Mouse (Mus musculus) spleen, embryonic (tissue): Measurements from ENCODE around the gene Phc1.
"Not testable (repeated sequence)": the region's sequence is repeated elsewhere in the genome, so short reads cannot be mapped to it uniquely, and the experiment has no call there.

Experiments
- CTCF ChIA-PET: fragments of 350-600 bp; sonication (Branson Sonifier 250); formaldehyde crosslinking; loops from one replicate; lab custom pipeline; 2022; lab: Charles Lee

The Phc1 gene

GRCm38 (mm10) chr6:122340349-122341000, at the start of gene Phc1:
Gene Phc1 (minus strand): TSS chr6:122340561.
- CTCF ChIA-PET, result interaction anchor here (1.1 kb wide), 1 partner anchor 32 kb away, joined by 3 read pairs; the partner anchor contains the start of gene M6pr

- CTCF ChIA-PET, result not testable (repeated sequence)
Measured at GRCm38 (mm10) chr6:122389986-122390385, 49.6 kb upstream of the Phc1 start.

- CTCF ChIA-PET, result not testable (repeated sequence)
Measured at GRCm38 (mm10) chr6:122387177-122388028, 47.0 kb upstream of the Phc1 start.

GRCm38 (mm10) chr6:122385724-122386123, 45.4 kb upstream of the Phc1 start:
- CTCF ChIA-PET, result no interaction called here

GRCm38 (mm10) chr6:122384886-122385285, 44.5 kb upstream of the Phc1 start:
- CTCF ChIA-PET, result no interaction called here

GRCm38 (mm10) chr6:122383211-122383610, 42.9 kb upstream of the Phc1 start:
- CTCF ChIA-PET, result no interaction called here

GRCm38 (mm10) chr6:122382046-122382445, 41.7 kb upstream of the Phc1 start:
- CTCF ChIA-PET, result no interaction called here

- CTCF ChIA-PET, result interaction anchor here (0.7 kb wide), 1 partner anchor 404 kb away, joined by 3 read pairs; no protein-coding TSS in a partner anchor
Measured at GRCm38 (mm10) chr6:122368245-122368644, 27.9 kb upstream of the Phc1 start.

- CTCF ChIA-PET, result no interaction called here
Measured at GRCm38 (mm10) chr6:122366976-122367375, 26.6 kb upstream of the Phc1 start.

GRCm38 (mm10) chr6:122366287-122366686, 25.9 kb upstream of the Phc1 start:
- CTCF ChIA-PET, result no interaction called here

- CTCF ChIA-PET, result no interaction called here
Measured at GRCm38 (mm10) chr6:122365706-122366105, 25.3 kb upstream of the Phc1 start.

- CTCF ChIA-PET, result no interaction called here
Measured at GRCm38 (mm10) chr6:122357089-122357488, 16.7 kb upstream of the Phc1 start.

GRCm38 (mm10) chr6:122355909-122356308, 15.5 kb upstream of the Phc1 start:
- CTCF ChIA-PET, result no interaction called here

GRCm38 (mm10) chr6:122347326-122347725, 7.0 kb upstream of the Phc1 start:
- CTCF ChIA-PET, result not testable (repeated sequence)

GRCm38 (mm10) chr6:122346399-122346798, 6.0 kb upstream of the Phc1 start:
- CTCF ChIA-PET, result no interaction called here

- CTCF ChIA-PET, result no interaction called here
Measured at GRCm38 (mm10) chr6:122345731-122346130, 5.4 kb upstream of the Phc1 start.

GRCm38 (mm10) chr6:122344386-122345116, 4.2 kb upstream of the Phc1 start:
- CTCF ChIA-PET, result no interaction called here

GRCm38 (mm10) chr6:122343719-122344118, 3.4 kb upstream of the Phc1 start:
- CTCF ChIA-PET, result no interaction called here

GRCm38 (mm10) chr6:122342125-122342524, 1.8 kb upstream of the Phc1 start:
- CTCF ChIA-PET, result interaction anchor here (0.6 kb wide), 1 partner anchor 170 kb away, joined by 5 read pairs; no protein-coding TSS in a partner anchor

GRCm38 (mm10) chr6:122341038-122341810, 863 bp upstream of the Phc1 start:
- CTCF ChIA-PET, result interaction anchor here (0.6 kb wide), 1 partner anchor 171 kb away, joined by 5 read pairs; no protein-coding TSS in a partner anchor
